ENCODE assay signal across 24 mouse cellular contexts in the genomic region with DNA sequence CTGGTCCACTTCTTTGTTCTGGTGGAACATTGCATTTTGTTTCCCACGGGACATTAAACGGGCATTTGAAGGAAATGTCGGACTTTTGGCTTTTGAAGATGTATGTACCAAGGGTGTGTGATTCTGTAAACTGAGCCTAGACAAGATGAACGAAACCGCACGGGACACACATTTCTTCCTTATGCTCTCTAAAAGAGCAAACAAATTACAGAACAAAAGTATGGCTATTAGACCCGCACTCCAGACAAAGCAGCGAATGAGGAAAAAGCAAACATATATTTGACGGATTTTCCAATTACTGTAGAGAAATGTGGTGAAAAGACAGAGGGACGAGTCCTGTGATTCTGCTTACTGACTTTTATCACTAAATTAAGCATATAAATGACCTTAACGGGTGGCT. TPM values are rescaled to one million over a fixed set of nuclear protein-coding genes. Genes with fewer than 3 reads are reported as not detected.
DNase-seq lines count a peak whose midpoint lies in the region; ATAC-seq and TF ChIP-seq lines count a peak whose summit lies in the region.
"Had no signal": no experiment of that assay in that cellular context is flagged by ENCODE, and none has a peak within 500 bp of the region (broad histone marks: within the 10 kb centered on the region; RNA-seq: fewer than 3 reads in every experiment).

No protein-coding gene starts in this region.

- H3K4me2 ChIP-seq in forebrain, postnatal 0 days (ENCODE audit: low read depth): no peak overlapping the region
- no peak overlapping the region for H3K4me2 ChIP-seq in forebrain, embryonic 15.5 days (replicated peaks)
- peak overlapping the region; percentile 54 for H3K4me2 ChIP-seq in midbrain, embryonic 13.5 days (replicated peaks)
- peak overlapping the region; percentile 41; the same call in 1 of the 2 replicates for H3K4me2 ChIP-seq in neural tube, embryonic 15.5 days

- no peak overlapping the region for H3K4me3 ChIP-seq in forebrain, postnatal 0 days (ENCODE audit: low read depth, low read length)
- no peak overlapping the region for H3K4me3 ChIP-seq in forebrain, embryonic 15.5 days
- peak overlapping the region; percentile 46 for H3K4me3 ChIP-seq in midbrain, embryonic 13.5 days (replicated peaks)
- no peak overlapping the region for H3K4me3 ChIP-seq in neural tube, embryonic 15.5 days (replicated peaks)

- no peak for TF ChIP-seq CTCF in forebrain, postnatal 0 days (IDR thresholded peaks at IDR 0.05; ENCODE audit: low read depth)

- no peak overlapping the region for H3K27ac ChIP-seq in forebrain, postnatal 0 days (ENCODE audit: low read depth, low read length)
- no peak overlapping the region for H3K27ac ChIP-seq in forebrain, embryonic 15.5 days (replicated peaks)
- H3K27ac ChIP-seq in midbrain, embryonic 13.5 days: peak overlapping the region; percentile 85
- H3K27ac ChIP-seq in neural tube, embryonic 15.5 days (replicated peaks): no peak overlapping the region
- H3K27ac ChIP-seq: embryonic facial prominence, embryonic 13.5 days; intestine, embryonic 15.5 days; kidney, embryonic 15.5 days had no signal

- 2% methylated on average over 11 of the region's 11 CpGs for WGBS in forebrain, postnatal 0 days
- WGBS in forebrain, embryonic 15.5 days: under 1% methylated on average over 11 of the region's 11 CpGs
- WGBS in midbrain, embryonic 13.5 days: 1% methylated on average over 11 of the region's 11 CpGs
- 2% methylated on average over 11 of the region's 11 CpGs for WGBS in neural tube, embryonic 15.5 days

- H3K9me3 ChIP-seq in forebrain, postnatal 0 days (ENCODE audit: low read length): no peaks in the 10 kb centered on the region
- H3K9me3 ChIP-seq in forebrain, embryonic 15.5 days: no peaks in the 10 kb centered on the region
- no peaks in the 10 kb centered on the region for H3K9me3 ChIP-seq in midbrain, embryonic 13.5 days
- H3K9me3 ChIP-seq in neural tube, embryonic 15.5 days (replicated peaks): no peaks in the 10 kb centered on the region
- H3K9me3 ChIP-seq: embryonic facial prominence, embryonic 13.5 days; intestine, embryonic 15.5 days; kidney, embryonic 15.5 days had no signal

- DNase-seq in forebrain, postnatal 0 days: peak; percentile 71
- DNase-seq in retina, embryonic 14.5 days (ENCODE audit: low spot score): peak; percentile 31
- DNase-seq in retina, postnatal 1 day: no peak
- no peak for DNase-seq in kidney, postnatal 36 days
- no peak for DNase-seq in kidney, adult 8-10 months
- DNase-seq: adrenal gland, postnatal 25 days; cerebellum, adult 11-12 months; gastrocnemius, postnatal 10 days; heart, adult 18-20 months; heart, postnatal 36 days; liver, postnatal 0 days; thymus, postnatal 25 days had no signal

- no peak overlapping the region for H3K9ac ChIP-seq in forebrain, postnatal 0 days
- no peak overlapping the region for H3K9ac ChIP-seq in forebrain, embryonic 15.5 days (replicated peaks)
- H3K9ac ChIP-seq in midbrain, embryonic 13.5 days (replicated peaks): peak overlapping the region; percentile 71
- no peak overlapping the region for H3K9ac ChIP-seq in neural tube, embryonic 15.5 days (replicated peaks)
- H3K9ac ChIP-seq: embryonic facial prominence, embryonic 13.5 days; intestine, embryonic 15.5 days; kidney, embryonic 15.5 days; liver, postnatal 0 days had no signal

- H3K36me3 ChIP-seq in forebrain, postnatal 0 days (ENCODE audit: insufficient read depth): no peaks in the 10 kb centered on the region
- H3K36me3 ChIP-seq in forebrain, embryonic 15.5 days: no peaks in the 10 kb centered on the region
- no peaks in the 10 kb centered on the region for H3K36me3 ChIP-seq in midbrain, embryonic 13.5 days
- H3K36me3 ChIP-seq in neural tube, embryonic 15.5 days: no peaks in the 10 kb centered on the region
- H3K36me3 ChIP-seq: embryonic facial prominence, embryonic 13.5 days; intestine, embryonic 15.5 days; kidney, embryonic 15.5 days had no signal

- ATAC-seq in forebrain, postnatal 0 days: no peak
- ATAC-seq in forebrain, embryonic 15.5 days (replicated peaks): no peak
- no peak for ATAC-seq in midbrain, embryonic 13.5 days
- no peak for ATAC-seq in neural tube, embryonic 15.5 days (ENCODE audit: low FRiP score)
- ATAC-seq: liver, postnatal 0 days had no signal

- H3K27me3 ChIP-seq in forebrain, postnatal 0 days (ENCODE audit: insufficient read depth, low read length): peaks cover 63% of the 10 kb centered on the region
- H3K27me3 ChIP-seq in forebrain, embryonic 15.5 days: peaks cover 80% of the 10 kb centered on the region
- peaks cover 98% of the 10 kb centered on the region for H3K27me3 ChIP-seq in midbrain, embryonic 13.5 days
- H3K27me3 ChIP-seq in neural tube, embryonic 15.5 days (replicated peaks): peaks cover 94% of the 10 kb centered on the region
- H3K27me3 ChIP-seq: CH12.LX had no signal

- H3K4me1 ChIP-seq in forebrain, postnatal 0 days (ENCODE audit: insufficient read depth): no peaks in the 10 kb centered on the region
- peaks cover 43% of the 10 kb centered on the region for H3K4me1 ChIP-seq in forebrain, embryonic 15.5 days
- peaks cover 43% of the 10 kb centered on the region for H3K4me1 ChIP-seq in midbrain, embryonic 13.5 days (replicated peaks)
- peaks cover 21% of the 10 kb centered on the region for H3K4me1 ChIP-seq in neural tube, embryonic 15.5 days

RNA-seq across cellular contexts. Expression of gene Sox14, which starts 7.9 kb away (rescaled TPM):
- 1.2 and 2.0 TPM in 2 replicates for total RNA-seq in forebrain, postnatal 0 days (2014; rRNA removed)
- polyA plus RNA-seq in forebrain, postnatal 0 days (2015; fragmentation: Nextera tagmentation; extraction: Ambion mirVana): 0.39 and 2.1 TPM in 2 replicates
- polyA plus RNA-seq in forebrain, embryonic 15.5 days (2015; fragmentation: Nextera tagmentation; extraction: Ambion mirVana): 0.98 and 4.9 TPM in 2 replicates
- 80.3 and 112 TPM in 2 replicates for polyA plus RNA-seq in midbrain, embryonic 13.5 days (2015; fragmentation: Nextera tagmentation; extraction: Ambion mirVana)
- polyA plus RNA-seq in neural tube, embryonic 15.5 days (2015; fragmentation: Nextera tagmentation; extraction: Ambion mirVana): 8.0 and 10.2 TPM in 2 replicates
- total RNA-seq: adrenal gland, postnatal 25 days; CH12.LX; gastrocnemius, postnatal 10 days; heart, adult 18-20 months; heart, postnatal 36 days; left cerebral cortex, postnatal 36 days; liver, adult 2 months; MEL had no signal
- polyA plus RNA-seq: frontal cortex, adult 2 months; heart, embryonic 14.5 days; intestine, embryonic 15.5 days; kidney, embryonic 15.5 days; liver, adult 2 months; liver, postnatal 0 days had no signal

Comparison
In these comparisons a context has a peak if more than half of its experiments do, and no peak if none do; other contexts are left out.
1. DNase-seq: peak in forebrain, postnatal 0 days (single experiment) and retina, embryonic 14.5 days (single experiment); none in retina, postnatal 1 day (single experiment), kidney, postnatal 36 days (0 of 2) and kidney, adult 8-10 months (0 of 2).
2. H3K4me2 ChIP-seq: peak in midbrain, embryonic 13.5 days (single experiment) and neural tube, embryonic 15.5 days (single experiment); none in forebrain, postnatal 0 days (single experiment) and forebrain, embryonic 15.5 days (single experiment).